Mouse (Mus musculus): ENCODE data around the gene Zmiz1. TPM values are rescaled to one million over a fixed set of nuclear protein-coding genes. Genes with fewer than 3 reads are reported as not detected.

The Zmiz1 gene
- polyA plus RNA-seq, 1 experiment = 99.2 TPM

DNA sequence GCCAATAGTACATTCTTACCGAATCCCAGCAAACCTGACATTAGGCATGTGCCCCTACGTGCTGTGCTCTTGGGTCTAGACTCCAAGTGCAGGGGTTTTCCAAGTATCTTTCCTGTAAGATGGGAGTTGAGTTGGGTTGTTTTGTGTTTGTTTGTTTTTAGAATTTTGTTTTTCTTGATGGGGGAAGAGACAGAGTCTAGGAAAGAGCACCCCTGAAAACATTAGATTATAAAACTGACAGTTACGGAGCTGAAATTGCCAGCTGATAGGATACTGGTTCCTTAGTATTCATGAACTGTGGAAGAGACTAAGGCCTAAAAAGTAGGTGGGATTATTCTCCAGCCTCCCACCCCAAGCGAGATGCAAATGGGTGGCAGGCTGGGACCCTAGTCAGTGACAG is 21.5 kb downstream of the Zmiz1 start:
- H3K4me3 ChIP-seq (ENCODE audit: insufficient read depth, low read length) = peak overlapping the region; percentile 30
- H3K4me1 ChIP-seq (ENCODE audit: control insufficient read depth, insufficient read depth, low read length) = peaks cover 88% of the 10 kb centered on the region

DNA sequence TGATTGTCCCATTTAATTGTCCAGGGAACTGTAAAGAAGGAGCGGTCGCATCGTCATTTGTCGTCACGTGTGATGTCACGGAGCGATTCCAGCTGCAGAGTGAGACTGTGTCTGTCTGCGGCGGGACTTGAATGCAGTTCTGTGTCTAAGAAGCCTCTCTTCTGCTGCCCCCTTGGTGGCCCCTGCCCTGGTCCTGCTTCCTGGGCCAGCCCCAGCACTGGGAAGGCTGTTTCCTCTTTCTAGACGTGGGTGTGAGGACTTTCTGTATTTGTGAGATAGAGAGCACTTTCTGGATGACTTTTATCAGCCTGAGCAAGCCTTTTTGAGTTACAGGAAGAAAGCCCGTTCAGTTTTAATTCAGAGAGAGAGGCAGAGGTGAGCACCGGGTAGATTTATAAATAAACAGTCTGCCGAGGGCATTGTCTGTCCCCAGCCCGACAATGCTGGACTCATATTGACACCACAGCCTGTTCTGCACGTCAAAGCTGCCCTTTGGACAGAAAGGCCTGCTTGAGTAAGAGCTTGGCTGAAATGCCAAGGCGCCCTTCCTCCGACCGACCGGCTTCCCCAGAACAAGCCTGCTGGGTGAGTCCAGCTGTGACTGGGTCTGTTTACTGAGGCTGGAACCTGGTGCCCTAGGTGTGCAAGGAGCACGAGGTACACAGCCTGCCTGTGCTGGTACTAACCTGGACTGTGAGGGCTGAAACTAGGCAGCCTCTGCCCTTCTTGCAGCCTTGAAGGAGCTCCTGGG is 22.1 kb downstream of the Zmiz1 start:
- peak overlapping the region; percentile 38 for H3K4me3 ChIP-seq (ENCODE audit: insufficient read depth, low read length)
- TF ChIP-seq POLR2A (IDR thresholded peaks at IDR 0.05; ENCODE audit: borderline replicate concordance, low read depth, low read length) (no peak), CTCF (IDR thresholded peaks at IDR 0.05; ENCODE audit: low read depth, low read length) (no peak)
- H3K27ac ChIP-seq (ENCODE audit: insufficient read depth, low read depth, low read length) = peak overlapping the region; percentile 88
- peaks cover 88% of the 10 kb centered on the region for H3K4me1 ChIP-seq (ENCODE audit: control insufficient read depth, insufficient read depth, low read length)

More for the DNA sequence above, 21.5 kb downstream of the Zmiz1 start:
- no peak for TF ChIP-seq POLR2A (IDR thresholded peaks at IDR 0.05; ENCODE audit: borderline replicate concordance, low read depth, low read length)
- no peak for TF ChIP-seq CTCF (IDR thresholded peaks at IDR 0.05; ENCODE audit: low read depth, low read length)
- peak overlapping the region; percentile 88 for H3K27ac ChIP-seq (ENCODE audit: insufficient read depth, low read depth, low read length)

DNA sequence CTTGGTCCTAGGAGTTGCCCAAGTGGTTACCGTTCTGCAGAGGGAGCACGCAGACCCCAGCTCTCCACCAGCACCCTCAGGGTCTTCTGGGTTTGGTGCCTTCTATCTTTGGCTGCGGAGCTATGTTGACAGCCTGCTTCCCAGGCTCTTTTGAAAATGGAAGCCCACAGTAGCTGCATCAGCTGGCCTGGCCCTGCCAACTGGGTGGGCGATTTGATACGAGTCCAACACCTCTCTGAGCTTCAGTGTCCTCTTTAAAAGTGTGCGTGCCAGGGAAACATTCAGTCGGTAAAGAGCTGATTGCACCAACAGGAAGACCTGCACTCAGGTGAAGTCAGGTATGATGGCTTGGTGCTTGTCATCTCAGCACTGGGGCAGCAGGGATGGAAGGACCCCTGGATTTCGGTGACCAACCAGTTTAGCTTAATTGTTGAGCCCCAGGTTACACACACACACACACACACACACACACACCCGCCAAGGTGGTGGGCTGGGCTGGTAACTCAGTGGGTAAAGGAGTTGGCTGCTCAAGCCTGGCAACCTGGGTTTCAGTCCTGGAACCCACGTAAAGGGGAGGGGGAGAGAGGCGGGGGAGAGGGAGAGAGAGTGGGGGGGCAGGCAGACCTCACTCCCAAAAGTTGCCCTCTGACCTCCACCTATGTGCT is 22.8 kb downstream of the Zmiz1 start:
- Histone ChIP-seq H3K27ac (ENCODE audit: insufficient read depth, low read depth, low read length) (peak overlapping the region; percentile 88), H3K4me1 (ENCODE audit: control insufficient read depth, insufficient read depth, low read length) (peaks cover 88% of the 10 kb centered on the region), H3K4me3 (ENCODE audit: insufficient read depth, low read length) (peak overlapping the region; percentile 38)
- TF ChIP-seq POLR2A (IDR thresholded peaks at IDR 0.05; ENCODE audit: borderline replicate concordance, low read depth, low read length) = no peak
- no peak for TF ChIP-seq CTCF (IDR thresholded peaks at IDR 0.05; ENCODE audit: low read depth, low read length)

DNA sequence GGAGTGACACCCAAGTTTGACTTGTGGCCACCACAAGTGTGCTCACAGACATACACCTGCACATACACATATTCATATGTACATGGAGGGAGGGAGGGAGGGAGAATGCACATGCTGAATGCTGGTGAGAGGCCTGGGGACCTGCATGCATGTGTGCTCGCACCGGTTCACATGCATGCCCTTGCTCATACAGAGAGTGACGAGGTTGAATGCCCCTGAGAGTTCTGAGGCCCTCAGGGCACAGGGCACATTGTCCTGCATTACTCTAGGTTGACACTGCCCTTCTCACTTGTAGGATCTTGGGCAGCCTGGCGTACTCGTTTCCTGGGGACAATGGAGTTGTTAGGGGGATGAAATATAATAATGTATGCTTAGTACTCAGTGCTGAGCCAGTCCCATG is 23.4 kb downstream of the Zmiz1 start:
- peaks cover 88% of the 10 kb centered on the region for H3K4me1 ChIP-seq (ENCODE audit: control insufficient read depth, insufficient read depth, low read length)
- no peak overlapping the region for H3K4me3 ChIP-seq (ENCODE audit: insufficient read depth, low read length)
- no peak for TF ChIP-seq POLR2A (IDR thresholded peaks at IDR 0.05; ENCODE audit: borderline replicate concordance, low read depth, low read length)
- no peak for TF ChIP-seq CTCF (IDR thresholded peaks at IDR 0.05; ENCODE audit: low read depth, low read length)
- no peak overlapping the region for H3K27ac ChIP-seq (ENCODE audit: insufficient read depth, low read depth, low read length)

DNA sequence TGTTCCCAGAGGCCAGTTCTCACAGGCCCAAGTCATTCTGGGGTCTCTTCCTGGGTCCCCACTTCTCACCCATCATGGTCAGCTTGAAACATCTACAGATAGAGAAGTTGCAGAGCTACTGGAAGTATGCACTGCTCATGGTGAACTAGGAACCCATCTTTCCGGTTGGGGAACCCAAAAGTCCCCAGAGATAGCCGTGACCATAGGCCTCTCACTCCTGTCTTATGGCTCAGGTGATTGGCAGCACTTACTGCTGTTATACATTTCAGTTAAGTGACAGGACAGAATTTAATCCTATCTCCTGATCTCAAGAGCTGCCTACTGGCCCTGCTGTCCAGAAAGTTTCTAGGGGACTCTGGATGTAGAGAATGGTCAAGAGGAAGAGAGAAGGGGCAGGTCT is 24.3 kb downstream of the Zmiz1 start:
- no peak for TF ChIP-seq CTCF (IDR thresholded peaks at IDR 0.05; ENCODE audit: low read depth, low read length)
- TF ChIP-seq POLR2A (IDR thresholded peaks at IDR 0.05; ENCODE audit: borderline replicate concordance, low read depth, low read length) = no peak
- peak overlapping the region; percentile 71 for H3K27ac ChIP-seq (ENCODE audit: insufficient read depth, low read depth, low read length)

DNA sequence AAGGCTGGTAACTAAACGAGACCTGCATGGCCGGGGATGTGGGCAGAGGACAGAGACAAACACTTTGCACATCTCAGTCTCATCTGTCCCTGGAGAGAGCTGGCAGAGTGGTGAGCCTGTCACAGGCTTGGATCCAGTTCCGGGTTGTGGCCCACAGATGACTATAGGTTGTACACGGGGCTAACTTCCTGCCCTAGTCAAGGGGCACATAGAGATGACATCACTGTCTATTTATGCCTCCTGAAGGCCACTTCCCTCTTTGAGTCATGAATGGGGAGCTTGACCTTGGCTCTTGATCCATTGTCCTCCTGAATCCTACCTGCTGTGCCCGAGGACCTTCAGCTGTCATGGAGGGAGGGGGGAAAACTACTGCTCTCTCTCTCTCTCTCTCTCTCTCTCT is 25.1 kb downstream of the Zmiz1 start:
- Histone ChIP-seq H3K27ac (ENCODE audit: insufficient read depth, low read depth, low read length) (peak overlapping the region; percentile 71), H3K4me1 (ENCODE audit: control insufficient read depth, insufficient read depth, low read length) (peaks cover 91% of the 10 kb centered on the region), H3K4me3 (ENCODE audit: insufficient read depth, low read length) (no peak overlapping the region)
- no peak for TF ChIP-seq POLR2A (IDR thresholded peaks at IDR 0.05; ENCODE audit: borderline replicate concordance, low read depth, low read length)
- TF ChIP-seq CTCF (IDR thresholded peaks at IDR 0.05; ENCODE audit: low read depth, low read length) = no peak

More for the DNA sequence above, 24.3 kb downstream of the Zmiz1 start:
- peaks cover 88% of the 10 kb centered on the region for H3K4me1 ChIP-seq (ENCODE audit: control insufficient read depth, insufficient read depth, low read length)
- H3K4me3 ChIP-seq (ENCODE audit: insufficient read depth, low read length) = no peak overlapping the region

DNA sequence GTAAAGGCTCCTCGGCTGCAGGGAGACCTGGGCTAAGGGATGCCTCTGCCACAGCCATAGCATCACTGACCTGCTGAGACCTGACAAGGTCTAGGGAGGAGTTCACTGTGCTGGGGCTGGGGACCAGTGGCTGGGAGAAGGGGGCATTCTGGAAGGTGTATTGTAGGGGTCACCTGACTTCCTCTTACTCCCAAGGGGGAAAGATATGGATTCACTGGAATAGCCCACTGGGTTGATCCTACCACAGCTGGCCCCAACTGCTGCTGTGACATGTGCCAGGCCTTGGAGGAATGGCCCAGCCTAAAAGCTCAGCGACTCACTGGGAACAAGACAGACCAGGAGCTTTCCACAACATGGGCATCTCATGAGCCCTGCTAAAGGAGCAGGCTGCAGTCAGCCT is 27.2 kb downstream of the Zmiz1 start:
- H3K4me3 ChIP-seq (ENCODE audit: insufficient read depth, low read length) = no peak overlapping the region
- TF ChIP-seq POLR2A (IDR thresholded peaks at IDR 0.05; ENCODE audit: borderline replicate concordance, low read depth, low read length) (no peak), CTCF (IDR thresholded peaks at IDR 0.05; ENCODE audit: low read depth, low read length) (no peak)
- no peak overlapping the region for H3K27ac ChIP-seq (ENCODE audit: insufficient read depth, low read depth, low read length)
- peaks cover 95% of the 10 kb centered on the region for H3K4me1 ChIP-seq (ENCODE audit: control insufficient read depth, insufficient read depth, low read length)

DNA sequence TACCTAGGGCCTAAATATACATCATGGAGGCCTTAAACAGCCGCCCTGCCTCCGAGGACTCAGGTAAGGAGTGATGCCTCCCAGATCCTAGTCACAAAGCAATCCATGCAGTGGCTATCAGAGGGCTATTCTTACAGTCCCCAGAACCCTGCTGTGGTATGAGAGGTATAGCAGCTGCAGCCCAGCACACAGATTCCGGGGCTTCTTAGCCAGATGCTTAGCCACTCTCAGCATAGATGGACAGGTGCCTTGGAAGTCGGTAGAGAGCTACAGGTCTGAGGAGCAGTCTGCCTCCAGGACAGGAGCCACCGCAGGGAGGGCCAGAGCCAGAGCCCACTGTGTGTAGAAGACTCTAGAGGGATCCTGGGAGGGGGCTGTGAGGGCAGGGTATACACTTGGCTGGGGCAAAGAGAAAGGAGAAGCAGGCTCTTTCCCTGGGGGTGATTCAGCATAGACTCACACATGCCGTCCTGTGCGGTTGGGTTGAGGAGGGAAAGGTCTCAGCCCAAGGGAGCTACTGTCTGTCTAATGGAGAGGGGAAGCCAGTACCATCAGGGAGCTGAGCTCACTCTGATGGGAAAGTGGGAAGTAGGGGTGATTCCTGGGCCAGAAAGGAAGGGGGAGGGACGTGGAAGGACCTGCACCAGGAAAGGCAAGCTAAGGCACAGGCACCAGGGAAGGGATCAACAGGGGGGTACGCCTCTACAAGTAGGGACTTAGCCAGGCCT is 27.9 kb downstream of the Zmiz1 start:
- peaks cover 92% of the 10 kb centered on the region for H3K4me1 ChIP-seq (ENCODE audit: control insufficient read depth, insufficient read depth, low read length)

DNA sequence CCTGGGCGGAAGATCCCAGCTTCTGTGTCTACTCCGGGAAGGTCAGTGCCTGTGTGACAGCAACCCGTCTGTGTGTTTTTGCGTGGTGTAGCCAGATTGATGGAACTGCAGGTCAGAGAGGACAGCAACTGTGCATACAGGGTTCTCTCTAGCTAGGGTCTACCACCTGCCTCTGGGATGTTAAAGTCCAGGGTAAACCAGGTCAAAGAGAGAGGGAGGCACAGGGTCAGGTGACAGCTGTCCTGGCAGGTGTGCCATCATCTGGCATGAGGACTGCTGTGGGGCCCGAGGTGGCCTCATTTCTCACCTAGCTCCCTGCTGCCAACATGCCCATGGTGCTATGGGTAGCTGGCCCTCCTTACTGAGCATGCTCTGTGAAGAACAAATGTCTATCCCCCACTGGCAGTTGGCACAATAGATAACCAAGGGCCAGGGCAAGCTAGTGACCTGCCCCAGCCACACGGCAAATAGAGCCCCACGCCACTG is 28.5 kb downstream of the Zmiz1 start:
- H3K27ac ChIP-seq (ENCODE audit: insufficient read depth, low read depth, low read length) = peak overlapping the region; percentile 52
- TF ChIP-seq POLR2A (IDR thresholded peaks at IDR 0.05; ENCODE audit: borderline replicate concordance, low read depth, low read length) (no peak), CTCF (IDR thresholded peaks at IDR 0.05; ENCODE audit: low read depth, low read length) (no peak)
- H3K4me3 ChIP-seq (ENCODE audit: insufficient read depth, low read length) = no peak overlapping the region
- H3K4me1 ChIP-seq (ENCODE audit: control insufficient read depth, insufficient read depth, low read length) = peaks cover 91% of the 10 kb centered on the region

More for the DNA sequence above, 27.9 kb downstream of the Zmiz1 start:
- peak overlapping the region; percentile 52 for H3K27ac ChIP-seq (ENCODE audit: insufficient read depth, low read depth, low read length)
- TF ChIP-seq CTCF (IDR thresholded peaks at IDR 0.05; ENCODE audit: low read depth, low read length) (no peak), POLR2A (IDR thresholded peaks at IDR 0.05; ENCODE audit: borderline replicate concordance, low read depth, low read length) (no peak)
- no peak overlapping the region for H3K4me3 ChIP-seq (ENCODE audit: insufficient read depth, low read length)

All from bone marrow macrophage, adult 2 months (primary cell).